Mouse (Mus musculus) MEL (cell line): ENCODE data around the gene Zfp65.
"Not testable (repeated sequence)": the region's sequence is repeated elsewhere in the genome, so short reads cannot be mapped to it uniquely, and the experiment has no call there.

Experiments
- BHLHE40 ChIP-seq: IDR thresholded peaks from 2 replicates; pipeline ENCODE4 v1.6.1; 2012; ENCODE audit warnings: low read depth, mild to moderate bottlenecking, inconsistent platforms, low read length, improper control_type of control experiment, borderline replicate concordance
- CTCF ChIP-seq, 3 experiments: IDR thresholded peaks in 2 of 3; conservative IDR thresholded peaks in 1 of 3; 2 replicates each; pipeline ENCODE4 v1.5.1; 2011 to 2012; ENCODE audit warnings: low read length in 3 of 3, low read depth in 2 of 3, mild to moderate bottlenecking in 2 of 3, improper control_type of control experiment in 1 of 3, inconsistent platforms in 1 of 3, mixed read lengths in 1 of 3, moderate library complexity in 1 of 3; ENCODE audit not compliant: control insufficient read depth in 1 of 3, insufficient read depth in 1 of 3, poor library complexity in 1 of 3, severe bottlenecking in 1 of 3
- EP300 ChIP-seq, 2 experiments: IDR thresholded peaks; 2 replicates each; pipeline ENCODE4 v1.6.1; 2011; ENCODE audit warnings: improper control_type of control experiment in 2 of 2, low read length in 2 of 2, low read depth in 1 of 2, mild to moderate bottlenecking in 1 of 2
- GATA1 ChIP-seq: IDR thresholded peaks from 2 replicates; pipeline ENCODE4 v1.6.1; 2011; ENCODE audit warnings: low read depth, low read length, improper control_type of control experiment
- HCFC1 ChIP-seq: IDR thresholded peaks from 2 replicates; pipeline ENCODE4 v1.6.1; 2012; ENCODE audit warnings: low read depth, mild to moderate bottlenecking, inconsistent platforms, low read length, improper control_type of control experiment, moderate library complexity
- KAT2A ChIP-seq: conservative IDR thresholded peaks from 2 replicates; pipeline ENCODE4 v1.6.1; 2012; ENCODE audit warnings: low read depth, low read length, improper control_type of control experiment, inconsistent platforms
- MAFK ChIP-seq: IDR thresholded peaks from 2 replicates; pipeline ENCODE4 v1.6.1; 2011; ENCODE audit warnings: low read depth, mild to moderate bottlenecking, low read length, improper control_type of control experiment, borderline replicate concordance
- MYC ChIP-seq: IDR thresholded peaks from 2 replicates; pipeline ENCODE4 v1.6.1; 2011; ENCODE audit warnings: low read depth, mild to moderate bottlenecking, low read length, improper control_type of control experiment, moderate library complexity
- POLR2A ChIP-seq, 2 experiments: IDR thresholded peaks; 2 replicates each; pipeline ENCODE4 v1.6.1; 2011 to 2012; ENCODE audit warnings: low read length in 2 of 2, mild to moderate bottlenecking in 2 of 2, control low read depth in 1 of 2, improper control_type of control experiment in 1 of 2, low read depth in 1 of 2, moderate library complexity in 1 of 2; ENCODE audit not compliant: control insufficient read depth in 1 of 2, insufficient read depth in 1 of 2, poor library complexity in 1 of 2
- SIN3A ChIP-seq: IDR thresholded peaks from 2 replicates; pipeline ENCODE4 v1.6.1; 2012; ENCODE audit warnings: low read length, improper control_type of control experiment, inconsistent platforms
- UBTF ChIP-seq: IDR thresholded peaks from 2 replicates; pipeline ENCODE4 v1.6.1; 2012; ENCODE audit warnings: low read depth, mild to moderate bottlenecking, inconsistent platforms, low read length, improper control_type of control experiment, moderate library complexity, borderline replicate concordance; ENCODE audit not compliant: insufficient read depth

- TF ChIP-seq BHLHE40; MAFK; GATA1; CTCF (IDR thresholded peaks at IDR 0.05 in 2 of 3, conservative IDR thresholded peaks at IDR 0.05 in 1 of 3; ENCODE audit: control insufficient read depth in 1 of 3, insufficient read depth in 1 of 3, low read depth in 2 of 3, low read length in 3 of 3, poor library complexity in 1 of 3, severe bottlenecking in 1 of 3); EP300 (IDR thresholded peaks at IDR 0.05; ENCODE audit: low read depth in 1 of 2, low read length in 2 of 2); UBTF: not testable (repeated sequence)
- peak; percentile 49; the same call in 1 of the 2 replicates for TF ChIP-seq MYC
- TF ChIP-seq HCFC1 = peak; percentile 92
- TF ChIP-seq SIN3A = peak; percentile 92
- peak; percentile 84 for TF ChIP-seq KAT2A
- TF ChIP-seq POLR2A (IDR thresholded peaks at IDR 0.05; ENCODE audit: control insufficient read depth in 1 of 2, insufficient read depth in 1 of 2, low read depth in 1 of 2, low read length in 2 of 2, poor library complexity in 1 of 2) = peak in 1 of 2 experiments; percentile 61; a peak in 2 of 4 replicates
Measured at GRCm38 (mm10) chr13:67682959-67683735, 45.8 kb downstream of the Zfp65 start.
